Mouse (Mus musculus): ENCODE results near the gene Grxcr1. TPM values are rescaled to one million over a fixed set of nuclear protein-coding genes. Genes with fewer than 3 reads are reported as not detected.

Grxcr1 gene
- not detected for total RNA-seq (2021)
- long read RNA-seq, experiment 1, result 0 reads
- long read RNA-seq, experiment 2, result 0 reads

DNA sequence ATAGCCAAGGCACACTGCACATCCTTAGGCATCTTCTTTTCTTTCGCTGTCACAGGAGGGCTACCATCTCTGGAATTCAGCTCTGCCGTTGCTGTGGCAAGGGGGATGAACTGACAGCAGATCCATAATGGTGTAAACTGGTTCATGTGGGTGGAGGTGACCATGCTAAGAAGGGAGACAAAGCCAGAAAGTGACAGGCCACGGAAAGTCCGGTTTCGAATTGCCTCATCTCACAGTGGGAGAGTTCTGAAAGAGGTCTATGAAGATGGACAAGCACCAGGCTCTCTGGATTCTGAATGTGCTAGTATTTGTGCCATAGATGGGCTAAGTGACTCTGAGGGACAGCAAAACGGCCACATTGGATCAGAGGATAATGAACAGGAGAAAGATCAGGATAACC lies at the start of gene Grxcr1:
Gene Grxcr1 (plus strand): TSS at position 92 of the 400 bp plus-strand sequence.
- no peak for DNase-seq

GRCm38 (mm10) chr5:67981946-67982526 lies 49.6 kb upstream of the Grxcr1 start:
- no peak for DNase-seq

DNA sequence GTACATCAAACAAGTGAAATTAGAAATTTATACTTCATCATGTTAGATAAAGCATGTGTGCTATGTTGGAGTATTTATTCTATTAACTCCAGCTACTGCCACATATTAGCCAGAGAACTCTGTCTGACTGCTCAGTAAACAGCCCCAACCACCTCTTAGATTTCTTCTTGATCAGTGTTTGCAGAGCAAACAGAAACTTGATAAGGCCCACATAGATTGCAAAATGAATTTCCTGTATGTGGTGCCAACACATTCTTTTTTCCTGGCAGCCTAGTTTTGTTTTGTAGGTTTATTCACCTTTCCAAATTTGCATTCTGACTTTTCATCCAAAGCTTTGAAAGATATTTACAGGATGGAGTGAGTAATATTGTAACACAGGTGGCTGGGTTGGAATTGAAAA lies 41.2 kb upstream of the Grxcr1 start:
- no peak for DNase-seq

DNA sequence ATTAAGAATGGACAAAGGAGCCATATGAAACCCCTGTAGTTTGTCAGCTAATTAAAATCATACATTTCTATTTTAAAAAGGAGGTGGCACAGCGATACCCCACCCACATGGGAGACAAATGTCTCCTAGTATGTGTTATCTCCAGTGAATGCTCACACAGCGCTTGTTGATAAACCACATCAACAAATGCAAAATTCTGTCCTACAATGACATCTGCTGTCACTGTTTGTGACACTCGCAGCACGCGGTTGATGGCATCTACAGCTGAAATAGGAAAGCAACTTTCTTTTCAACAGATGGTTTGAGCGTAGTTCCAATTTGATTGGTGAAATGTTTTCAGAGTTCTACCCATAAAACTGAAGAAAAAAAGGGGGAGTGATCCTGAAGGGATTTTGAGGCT lies 29.0 kb upstream of the Grxcr1 start:
- DNase-seq, result no peak

DNA sequence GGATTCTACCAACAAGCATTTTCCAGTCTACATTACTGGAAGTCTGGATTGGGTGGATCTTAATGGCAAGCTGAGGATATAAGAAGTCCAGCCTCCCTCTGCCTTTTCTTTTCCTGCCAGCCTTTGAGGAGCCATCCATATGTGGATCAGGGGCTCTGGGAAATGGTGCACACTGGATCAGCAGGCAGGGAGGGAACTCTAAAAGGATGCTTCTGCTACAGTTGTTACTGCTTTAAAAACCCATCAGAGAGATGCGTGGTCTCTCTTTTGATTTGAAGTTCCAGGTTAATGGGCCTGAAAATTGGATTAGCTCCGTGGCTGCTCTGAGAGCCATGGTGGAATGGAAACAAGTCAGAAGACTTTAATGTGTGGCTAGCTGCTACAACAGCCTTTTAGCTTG lies 27.7 kb upstream of the Grxcr1 start:
- no peak for DNase-seq

DNA sequence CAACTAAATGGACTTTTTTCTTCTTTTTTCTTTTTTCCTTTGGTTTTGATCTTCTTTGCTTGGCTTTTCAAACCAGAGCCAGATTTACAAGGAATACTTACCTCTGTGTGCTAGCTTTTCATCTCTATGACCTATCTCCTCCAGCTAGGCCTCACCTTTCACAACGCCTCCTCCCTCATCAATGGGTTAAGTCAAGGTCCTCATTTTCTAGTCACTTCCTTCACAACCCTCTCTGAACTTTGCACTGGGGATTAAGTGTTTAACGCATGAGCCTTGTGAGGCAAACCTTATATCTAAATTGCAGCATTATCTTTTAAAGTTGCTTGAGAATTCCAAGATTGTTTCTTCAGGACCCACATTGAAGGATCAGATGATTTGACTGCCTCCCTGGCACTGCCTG lies 27.2 kb upstream of the Grxcr1 start:
- DNase-seq, result no peak

DNA sequence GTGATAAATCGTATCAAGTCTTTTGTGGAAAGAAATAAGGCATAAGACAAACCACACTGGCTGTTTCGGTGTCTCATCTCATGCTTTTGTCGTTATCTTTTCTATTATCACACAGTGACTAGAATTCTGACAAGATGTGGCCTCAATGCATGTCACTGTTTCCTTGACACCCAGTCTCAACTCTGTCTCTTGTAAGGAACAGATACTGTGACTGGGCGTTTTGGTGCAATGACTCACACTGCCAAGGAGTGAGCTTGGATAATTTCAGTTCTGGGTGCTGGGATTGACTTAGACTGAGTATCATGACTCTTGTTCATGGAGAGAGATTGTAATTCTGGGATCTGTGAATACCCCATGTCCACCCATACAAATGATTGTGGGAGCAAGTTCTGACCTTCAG lies 24.6 kb upstream of the Grxcr1 start:
- no peak for DNase-seq

DNA sequence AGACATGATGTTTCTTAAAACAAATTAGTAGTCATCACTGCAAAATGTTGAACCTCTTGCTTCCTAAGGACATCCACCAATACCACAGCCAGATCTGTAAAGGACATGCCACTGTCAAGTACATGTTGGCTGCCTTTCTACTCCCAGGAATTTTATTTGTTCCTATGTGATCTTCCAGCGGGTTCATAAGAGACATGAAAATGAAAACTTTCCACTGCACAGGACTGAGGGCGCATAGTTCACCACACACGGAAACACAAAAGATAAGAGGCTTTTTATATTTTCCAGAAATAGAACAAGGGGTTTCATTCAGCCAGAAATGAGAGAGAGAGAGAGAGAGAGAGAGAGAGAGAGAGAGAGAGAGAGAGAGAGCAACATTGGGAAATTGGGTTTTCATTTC lies 20.1 kb upstream of the Grxcr1 start:
- DNase-seq, result peak; percentile 20 to 23

- DNase-seq, result peak; percentile 71 to 91
Observed at GRCm38 (mm10) chr5:68012618-68013017, 19.0 kb upstream of the Grxcr1 start.

DNA sequence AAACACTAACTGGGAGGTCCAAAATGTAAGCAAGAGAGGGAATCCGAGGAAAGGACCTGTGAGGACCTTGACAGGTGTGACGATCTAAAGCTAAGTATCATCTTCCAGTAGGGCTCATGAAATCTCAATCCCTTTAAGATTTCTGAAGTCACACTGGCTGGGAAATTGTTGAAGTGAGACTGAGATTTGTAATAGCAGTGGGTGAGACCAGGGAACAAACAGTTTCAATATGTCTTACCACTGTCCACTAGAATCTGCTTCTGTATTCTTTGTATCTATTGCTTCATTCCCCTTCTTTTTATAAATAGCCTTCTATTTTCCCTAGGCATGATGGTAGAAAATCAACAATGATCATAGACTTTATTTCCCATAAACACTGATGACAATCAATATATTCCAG lies 10.8 kb upstream of the Grxcr1 start:
- DNase-seq, result no peak

- DNase-seq, result no peak
Observed at GRCm38 (mm10) chr5:68026658-68027422, 4.8 kb upstream of the Grxcr1 start.

DNA sequence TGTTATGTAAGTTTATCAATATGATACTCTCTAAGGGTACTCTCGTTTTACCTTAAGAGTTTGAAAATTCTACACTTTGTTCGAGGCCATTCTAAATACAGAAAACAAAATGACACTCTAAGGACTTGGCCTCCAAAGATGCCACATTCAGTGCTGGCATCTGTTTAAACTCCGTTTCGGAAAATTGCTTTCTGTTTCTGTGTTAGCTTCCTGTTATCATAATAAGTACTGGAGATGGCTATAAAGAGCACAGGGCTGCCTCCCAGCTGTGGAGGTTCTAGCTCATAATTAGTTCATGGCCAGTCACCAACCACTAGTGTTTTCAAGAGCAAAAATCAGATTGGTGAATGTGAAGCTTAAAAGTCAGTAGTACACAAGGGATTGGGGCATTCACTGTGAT lies 4.2 kb upstream of the Grxcr1 start:
- DNase-seq, result no peak

DNA sequence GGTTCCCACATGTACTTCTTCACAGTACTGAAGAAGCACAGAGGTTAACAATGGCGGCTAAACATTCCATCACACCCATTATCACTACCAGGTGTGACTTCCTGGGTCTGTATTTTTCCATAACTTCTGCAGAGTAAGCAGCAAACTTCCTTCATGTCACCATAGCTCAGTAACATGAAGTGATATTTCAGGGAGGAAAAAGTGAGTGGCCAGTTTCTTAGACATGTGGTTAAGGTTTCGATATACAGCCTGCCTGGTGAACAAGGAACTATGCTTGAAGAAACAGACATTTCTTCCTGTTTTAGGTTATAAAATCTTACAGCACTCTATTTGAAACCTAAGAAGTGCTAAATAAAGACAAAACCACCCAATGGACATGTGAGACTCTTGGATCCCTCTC lies 1.7 kb downstream of the Grxcr1 start:
- DNase-seq, result no peak

- DNase-seq, result no peak
Observed at GRCm38 (mm10) chr5:68039077-68039476, 7.4 kb downstream of the Grxcr1 start.

DNA sequence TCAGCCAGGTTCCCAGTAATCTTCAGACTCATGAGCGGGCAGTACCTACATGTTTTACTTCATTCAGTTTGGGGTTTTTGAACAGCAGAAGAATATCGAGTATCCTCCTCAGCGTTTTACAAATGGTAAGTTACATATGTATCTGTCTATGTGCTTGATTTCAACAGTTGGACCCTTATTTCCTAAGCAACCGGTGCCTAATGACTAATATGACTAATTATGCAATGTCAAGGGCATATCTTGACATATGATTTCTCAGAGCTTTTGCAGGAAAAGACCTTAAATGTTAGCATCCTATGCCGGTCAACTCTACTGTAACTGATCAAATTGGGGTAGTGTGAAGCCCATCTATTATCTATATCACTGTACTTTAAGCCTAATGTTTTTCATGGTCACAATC lies 11.7 kb downstream of the Grxcr1 start:
- DNase-seq, result no peak

DNA sequence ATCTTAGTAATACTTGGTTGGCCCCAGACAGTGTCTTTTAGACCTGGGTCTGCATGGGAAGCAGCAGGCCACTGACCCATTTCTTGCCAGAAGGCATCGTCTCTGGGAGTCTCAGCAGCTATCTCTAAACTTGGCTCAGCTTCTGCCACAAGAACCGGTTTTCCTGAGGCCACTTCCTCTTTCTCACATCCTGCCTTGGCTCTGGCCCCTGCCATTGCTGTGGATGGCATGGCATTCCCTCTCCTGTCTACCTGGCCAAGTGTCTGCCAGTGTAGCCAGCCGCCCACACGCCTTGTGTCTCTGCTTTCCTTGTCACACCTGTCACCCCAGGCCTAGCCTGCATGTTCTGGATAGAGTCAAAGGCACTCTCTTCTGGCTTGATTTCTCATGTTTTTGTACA lies 17.1 kb downstream of the Grxcr1 start:
- DNase-seq, result peak; percentile 6 to 28

DNA sequence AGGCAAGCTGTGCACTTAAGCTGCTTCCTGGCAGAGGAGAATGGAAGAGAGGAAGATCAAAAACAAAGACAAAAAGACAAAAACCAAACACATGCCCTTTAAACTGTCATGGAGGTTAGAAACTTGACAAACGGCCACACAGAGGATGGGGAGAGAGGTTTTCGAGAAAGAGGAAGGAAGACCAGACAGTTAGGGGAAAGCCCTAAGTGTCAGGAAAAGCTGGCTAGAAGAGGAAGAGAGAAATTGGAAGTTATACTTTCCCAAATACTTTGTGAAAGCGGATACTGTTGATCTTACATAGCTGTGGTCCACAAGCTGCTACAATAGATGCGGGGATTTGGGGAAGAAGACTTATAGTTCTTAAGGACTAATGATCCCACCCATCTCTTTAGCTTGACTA lies 17.9 kb downstream of the Grxcr1 start:
- DNase-seq, result no peak

DNA sequence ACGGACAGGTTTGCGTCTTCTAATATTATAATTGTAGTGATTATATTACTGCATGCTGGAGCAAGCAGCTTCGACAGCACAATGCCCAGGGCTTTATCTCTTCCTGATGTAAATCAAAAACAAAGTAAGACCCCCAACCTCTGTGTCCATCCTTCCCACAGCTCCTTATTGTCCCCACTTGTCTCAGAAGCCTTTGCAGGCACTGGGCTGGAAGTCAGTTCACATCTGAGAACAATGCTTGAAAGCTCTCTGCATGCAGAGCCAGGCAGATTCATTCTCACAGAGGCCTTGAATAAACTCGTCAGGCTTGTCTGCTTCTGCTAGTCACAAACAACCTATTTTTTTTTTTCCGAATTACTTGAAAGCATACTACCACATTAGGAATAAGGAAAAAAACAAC lies 19.5 kb downstream of the Grxcr1 start:
- DNase-seq, result no peak

GRCm38 (mm10) chr5:68057574-68057973 lies 25.9 kb downstream of the Grxcr1 start:
- no peak for DNase-seq

- DNase-seq, result no peak
Observed at GRCm38 (mm10) chr5:68068694-68069093, 37.1 kb downstream of the Grxcr1 start.

- DNase-seq, result no peak
Observed at GRCm38 (mm10) chr5:68070308-68070707, 38.7 kb downstream of the Grxcr1 start.

DNA sequence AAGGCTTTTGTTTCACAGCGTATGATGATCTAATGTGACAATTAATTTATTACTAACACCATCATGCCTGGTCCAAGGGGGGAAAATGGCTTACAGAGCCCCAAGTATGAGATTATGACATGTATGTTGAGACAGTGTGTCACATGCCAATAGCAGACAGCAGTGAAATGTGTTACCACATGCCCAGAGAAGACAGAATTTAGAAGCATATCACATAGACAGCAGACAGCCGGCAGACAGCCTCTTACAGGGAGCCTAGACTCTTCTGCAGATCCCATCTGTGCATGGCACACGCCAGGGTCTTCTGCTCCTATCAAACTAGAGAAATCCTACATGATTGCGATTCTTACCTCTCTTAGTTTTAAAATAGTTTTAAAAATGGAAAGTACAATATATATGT lies 40.2 kb downstream of the Grxcr1 start:
- DNase-seq, result no peak

DNA sequence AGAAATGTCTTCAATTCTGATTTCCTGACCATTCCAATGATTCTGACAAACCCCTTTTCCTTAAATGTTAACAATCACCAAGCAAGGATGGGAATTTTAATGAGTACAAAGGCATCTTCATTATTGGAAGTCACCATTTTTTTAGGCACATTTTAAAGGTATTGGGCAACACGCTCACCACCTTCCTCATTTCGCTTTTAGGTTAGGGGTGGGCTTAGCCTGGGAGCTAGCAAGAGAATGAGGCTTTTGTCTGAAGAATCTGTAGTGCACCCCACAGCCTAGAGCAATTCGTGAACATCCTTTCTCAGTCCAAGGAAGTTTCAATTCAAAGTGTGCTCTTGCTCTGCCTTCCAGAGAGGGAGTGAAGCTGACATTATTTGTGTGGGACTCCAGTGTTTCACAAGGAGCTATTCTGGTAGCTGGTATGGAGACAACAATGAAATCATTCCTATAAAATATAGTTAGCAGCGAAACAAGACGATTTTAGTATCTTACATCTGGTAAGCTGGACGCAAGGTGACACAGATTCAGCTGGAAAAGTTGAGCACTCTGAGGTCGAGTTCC lies 55.0 kb downstream of the Grxcr1 start:
- peak; percentile 3 to 23 for DNase-seq

- DNase-seq, result peak; percentile 20 to 39
Observed at GRCm38 (mm10) chr5:68087174-68087573, 55.5 kb downstream of the Grxcr1 start.
